Mouse (Mus musculus): ENCODE results near the gene Arhgap15. TPM values are rescaled to one million over a fixed set of nuclear protein-coding genes. Genes with fewer than 3 reads are reported as not detected.

Gene Arhgap15
- polyA plus RNA-seq, 1 experiment = 1.7 TPM

DNA sequence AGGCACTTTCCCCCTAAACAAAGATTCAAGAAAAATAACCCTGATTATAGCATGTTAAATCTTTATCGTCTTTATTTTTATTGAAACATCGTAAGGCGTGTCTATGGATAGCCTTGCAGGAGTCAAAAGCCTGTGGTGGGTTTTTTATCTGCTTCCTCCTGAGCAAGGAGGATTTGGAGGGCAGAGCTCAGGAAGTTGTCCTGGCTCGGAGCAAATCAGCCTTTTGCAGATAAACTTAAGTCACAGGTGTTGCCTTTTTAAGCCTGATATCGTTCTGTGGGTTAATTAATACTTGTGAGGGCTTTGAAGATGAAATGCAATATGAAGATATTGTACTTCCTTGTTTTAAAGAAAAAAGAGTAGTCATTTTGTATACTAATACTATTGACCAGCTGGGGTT is 87.3 kb downstream of the Arhgap15 start:
- H3K27ac ChIP-seq (ENCODE audit: insufficient read depth, low read depth, low read length) = no peak overlapping the region
- H3K4me3 ChIP-seq (ENCODE audit: insufficient read depth, low read depth, low read length) = no peak overlapping the region
- H3K4me1 ChIP-seq (ENCODE audit: control insufficient read depth, insufficient read depth, low read length) = no peaks in the 10 kb centered on the region
- H3K36me3 ChIP-seq (ENCODE audit: control insufficient read depth, insufficient read depth, low read length) = no peaks in the 10 kb centered on the region
- WGBS = 70% methylated on average over 5 of the region's 5 CpGs
- no peaks in the 10 kb centered on the region for H3K27me3 ChIP-seq (replicated peaks; ENCODE audit: control insufficient read depth, insufficient read depth, low read length)
- TF ChIP-seq CTCF (conservative IDR thresholded peaks at IDR 0.05; ENCODE audit: insufficient read depth, insufficient read length, low read depth, low read length) = no peak
- TF ChIP-seq POLR2A (IDR thresholded peaks at IDR 0.05; ENCODE audit: low read depth, low read length) = no peak
- no peak for DNase-seq

DNA sequence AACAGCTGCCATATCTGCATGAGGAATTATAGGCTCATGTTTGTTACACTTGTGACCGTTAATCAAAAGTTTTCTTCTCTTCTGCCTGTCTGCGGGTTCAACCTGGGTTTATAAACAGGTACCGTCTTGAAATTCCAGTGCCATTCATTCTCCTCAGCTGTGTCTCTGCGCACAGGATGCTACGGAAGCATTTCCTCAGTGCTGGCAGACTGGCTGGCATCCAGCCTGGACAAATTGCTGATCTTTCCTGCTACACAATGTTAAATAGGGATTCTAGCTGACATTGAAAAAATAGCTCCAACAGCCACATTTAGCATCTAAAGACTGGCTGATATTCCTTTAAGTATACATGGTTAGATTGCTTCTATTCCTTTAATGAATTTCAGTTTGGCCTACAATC is 93.0 kb downstream of the Arhgap15 start:
- TF ChIP-seq POLR2A (IDR thresholded peaks at IDR 0.05; ENCODE audit: low read depth, low read length) (no peak), CTCF (conservative IDR thresholded peaks at IDR 0.05; ENCODE audit: insufficient read depth, insufficient read length, low read depth, low read length) (no peak)
- 64% methylated on average over 5 of the region's 5 CpGs for WGBS
- peak; percentile 76 for DNase-seq
- H3K27me3 ChIP-seq (replicated peaks; ENCODE audit: control insufficient read depth, insufficient read depth, low read length) = no peaks in the 10 kb centered on the region
- no peaks in the 10 kb centered on the region for H3K4me1 ChIP-seq (ENCODE audit: control insufficient read depth, insufficient read depth, low read length)
- H3K27ac ChIP-seq (ENCODE audit: insufficient read depth, low read depth, low read length) = no peak overlapping the region
- no peaks in the 10 kb centered on the region for H3K36me3 ChIP-seq (ENCODE audit: control insufficient read depth, insufficient read depth, low read length)
- no peak overlapping the region for H3K4me3 ChIP-seq (ENCODE audit: insufficient read depth, low read depth, low read length)

DNA sequence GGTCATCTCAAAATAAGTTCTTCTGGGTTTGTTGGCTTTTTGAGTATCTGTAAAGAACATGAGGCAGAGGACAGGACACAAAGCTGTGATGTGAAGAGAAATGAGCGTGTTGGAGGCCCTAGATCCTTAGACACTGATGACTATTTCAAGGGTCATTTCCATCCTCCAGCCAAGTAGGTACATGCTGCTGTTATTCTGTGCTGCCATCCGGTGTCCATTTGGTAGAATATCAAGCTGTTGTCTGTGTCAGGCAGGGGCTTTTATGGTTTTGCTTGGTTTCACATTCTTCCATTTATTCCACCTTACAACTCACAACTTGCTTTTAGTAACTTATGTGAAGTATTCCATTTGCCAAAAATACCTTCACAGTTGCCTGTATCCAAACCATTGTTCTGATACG is 102.6 kb downstream of the Arhgap15 start:
- TF ChIP-seq CTCF (conservative IDR thresholded peaks at IDR 0.05; ENCODE audit: insufficient read depth, insufficient read length, low read depth, low read length) (peak; percentile 42), POLR2A (IDR thresholded peaks at IDR 0.05; ENCODE audit: low read depth, low read length) (no peak)
- Histone ChIP-seq H3K4me1 (ENCODE audit: control insufficient read depth, insufficient read depth, low read length) (no peaks in the 10 kb centered on the region), H3K36me3 (ENCODE audit: control insufficient read depth, insufficient read depth, low read length) (no peaks in the 10 kb centered on the region), H3K4me3 (ENCODE audit: insufficient read depth, low read depth, low read length) (no peak overlapping the region), H3K27me3 (replicated peaks; ENCODE audit: control insufficient read depth, insufficient read depth, low read length) (no peaks in the 10 kb centered on the region), H3K27ac (ENCODE audit: insufficient read depth, low read depth, low read length) (no peak overlapping the region)
- 56% methylated on average over 3 of the region's 3 CpGs for WGBS
- peak; percentile 29 for DNase-seq

DNA sequence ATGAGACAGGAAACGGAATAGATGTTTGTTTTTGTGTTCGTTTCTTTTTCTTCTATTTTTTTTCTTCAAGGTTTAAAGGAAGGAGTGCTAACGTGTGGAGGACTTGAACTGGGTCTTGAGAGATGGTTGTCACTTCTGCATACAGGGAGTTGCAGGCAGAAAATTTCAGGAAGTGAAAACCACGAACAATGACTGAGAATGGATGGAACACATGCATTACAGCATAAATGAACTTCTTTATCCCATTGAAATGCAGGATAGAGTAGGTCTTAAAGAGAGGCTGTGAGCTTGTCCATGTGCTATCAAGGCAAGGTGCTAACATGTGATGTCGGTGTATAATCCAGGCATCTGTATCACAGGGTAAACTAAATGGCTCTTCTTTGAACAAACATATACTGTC is 114.1 kb downstream of the Arhgap15 start:
- no peaks in the 10 kb centered on the region for H3K4me1 ChIP-seq (ENCODE audit: control insufficient read depth, insufficient read depth, low read length)
- no peak for DNase-seq
- no peak overlapping the region for H3K4me3 ChIP-seq (ENCODE audit: insufficient read depth, low read depth, low read length)
- TF ChIP-seq POLR2A (IDR thresholded peaks at IDR 0.05; ENCODE audit: low read depth, low read length) (no peak), CTCF (conservative IDR thresholded peaks at IDR 0.05; ENCODE audit: insufficient read depth, insufficient read length, low read depth, low read length) (no peak)
- H3K27ac ChIP-seq (ENCODE audit: insufficient read depth, low read depth, low read length) = no peak overlapping the region
- no peaks in the 10 kb centered on the region for H3K27me3 ChIP-seq (replicated peaks; ENCODE audit: control insufficient read depth, insufficient read depth, low read length)
- no peaks in the 10 kb centered on the region for H3K36me3 ChIP-seq (ENCODE audit: control insufficient read depth, insufficient read depth, low read length)
- WGBS = 75% methylated on average over 5 of the region's 5 CpGs

DNA sequence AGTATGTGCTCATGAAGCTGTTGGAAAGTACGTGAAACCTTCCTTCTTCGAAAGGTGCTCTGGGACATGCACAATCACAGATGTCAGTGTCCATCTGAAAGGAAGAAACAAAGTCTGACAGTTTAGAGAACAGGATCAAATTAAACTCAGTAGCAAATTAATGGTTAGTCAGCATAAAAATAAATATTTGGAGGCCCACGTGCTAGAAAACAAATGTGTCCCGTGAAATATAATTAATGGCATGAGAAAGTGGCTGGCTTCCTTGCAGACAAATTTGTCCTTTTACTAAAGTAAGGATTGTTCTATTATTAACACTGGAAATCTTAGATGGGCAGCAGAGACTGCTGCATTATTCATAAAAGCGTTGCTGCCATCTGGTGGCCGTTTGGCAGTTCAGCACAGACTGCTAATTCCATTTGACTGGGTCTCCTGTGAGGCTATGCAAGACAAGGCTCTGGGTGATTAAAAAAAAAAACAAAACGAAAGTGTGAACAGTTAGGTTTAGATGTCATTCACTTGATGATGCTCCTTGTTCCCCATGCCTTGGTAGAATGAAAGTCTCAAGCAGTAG is 153.9 kb downstream of the Arhgap15 start:
- DNase-seq = peak; percentile 79
- Histone ChIP-seq H3K27me3 (replicated peaks; ENCODE audit: control insufficient read depth, insufficient read depth, low read length) (no peaks in the 10 kb centered on the region), H3K4me1 (ENCODE audit: control insufficient read depth, insufficient read depth, low read length) (no peaks in the 10 kb centered on the region), H3K27ac (ENCODE audit: insufficient read depth, low read depth, low read length) (no peak overlapping the region), H3K4me3 (ENCODE audit: insufficient read depth, low read depth, low read length) (no peak overlapping the region), H3K36me3 (ENCODE audit: control insufficient read depth, insufficient read depth, low read length) (no peaks in the 10 kb centered on the region)
- WGBS = 20% methylated on average over 7 of the region's 7 CpGs
- peak; percentile 85 for TF ChIP-seq CTCF (conservative IDR thresholded peaks at IDR 0.05; ENCODE audit: insufficient read depth, insufficient read length, low read depth, low read length)
- no peak for TF ChIP-seq POLR2A (IDR thresholded peaks at IDR 0.05; ENCODE audit: low read depth, low read length)

DNA sequence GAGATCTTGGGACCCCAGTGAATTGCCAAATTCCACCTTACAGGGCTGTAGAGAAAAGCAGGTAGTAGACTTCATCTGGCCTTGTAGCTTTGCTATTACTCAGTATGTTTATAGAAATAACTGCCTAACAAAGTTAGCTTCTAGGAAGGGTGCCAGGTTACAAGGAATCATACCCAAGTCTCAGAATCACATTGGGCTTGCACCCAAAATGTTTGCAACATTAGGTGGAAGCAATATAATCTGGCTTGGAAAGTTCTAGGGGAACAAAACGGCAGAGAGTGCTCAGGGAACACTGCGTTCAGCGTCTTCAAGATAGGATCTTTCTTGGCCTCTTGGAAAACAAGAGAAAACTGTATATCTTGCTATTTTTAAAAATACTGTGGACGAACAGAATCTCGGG is 158.9 kb downstream of the Arhgap15 start:
- Histone ChIP-seq H3K4me3 (ENCODE audit: insufficient read depth, low read depth, low read length) (no peak overlapping the region), H3K36me3 (ENCODE audit: control insufficient read depth, insufficient read depth, low read length) (no peaks in the 10 kb centered on the region), H3K4me1 (ENCODE audit: control insufficient read depth, insufficient read depth, low read length) (no peaks in the 10 kb centered on the region), H3K27me3 (replicated peaks; ENCODE audit: control insufficient read depth, insufficient read depth, low read length) (no peaks in the 10 kb centered on the region), H3K27ac (ENCODE audit: insufficient read depth, low read depth, low read length) (no peak overlapping the region)
- peak; percentile 10 for DNase-seq
- TF ChIP-seq POLR2A (IDR thresholded peaks at IDR 0.05; ENCODE audit: low read depth, low read length) (no peak), CTCF (conservative IDR thresholded peaks at IDR 0.05; ENCODE audit: insufficient read depth, insufficient read length, low read depth, low read length) (no peak)
- WGBS = 81% methylated on average over 5 of the region's 5 CpGs

DNA sequence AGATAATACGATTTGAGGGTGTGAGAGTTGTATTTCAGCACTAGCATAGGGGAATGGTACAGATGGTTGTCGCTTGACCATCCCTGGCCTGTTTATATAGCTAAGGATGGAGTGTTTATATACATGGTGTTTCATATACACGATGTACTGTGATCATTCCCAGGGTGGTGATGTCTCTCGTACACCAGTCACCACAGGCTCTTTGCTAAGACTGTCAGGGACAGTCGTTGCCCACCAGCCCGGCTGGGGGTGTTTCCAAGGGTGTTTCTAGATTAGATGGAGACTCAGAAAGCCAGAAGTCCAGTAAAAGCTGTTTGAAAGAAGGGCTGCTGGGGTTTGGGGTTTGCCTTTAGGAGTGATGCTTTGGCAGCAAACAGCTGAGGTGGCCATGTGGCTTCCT is 165.5 kb downstream of the Arhgap15 start:
- H3K27me3 ChIP-seq (replicated peaks; ENCODE audit: control insufficient read depth, insufficient read depth, low read length) = no peaks in the 10 kb centered on the region
- no peak overlapping the region for H3K4me3 ChIP-seq (ENCODE audit: insufficient read depth, low read depth, low read length)
- WGBS = 94% methylated on average over 6 of the region's 6 CpGs
- TF ChIP-seq POLR2A (IDR thresholded peaks at IDR 0.05; ENCODE audit: low read depth, low read length) (no peak), CTCF (conservative IDR thresholded peaks at IDR 0.05; ENCODE audit: insufficient read depth, insufficient read length, low read depth, low read length) (no peak)
- no peak overlapping the region for H3K27ac ChIP-seq (ENCODE audit: insufficient read depth, low read depth, low read length)
- DNase-seq = no peak
- H3K36me3 ChIP-seq (ENCODE audit: control insufficient read depth, insufficient read depth, low read length) = no peaks in the 10 kb centered on the region
- no peaks in the 10 kb centered on the region for H3K4me1 ChIP-seq (ENCODE audit: control insufficient read depth, insufficient read depth, low read length)

Data from kidney, adult 2 months (tissue).